Mouse (Mus musculus): Measurements from ENCODE around the gene Cdk5.

Gene Cdk5

GRCm38 (mm10) chr5:24369767-24370166 lies 53.6 kb downstream of the Cdk5 start:
- DNase-seq, result no peak
